Mouse (Mus musculus) C2C12 (cell line): ENCODE results near the gene Tnfrsf13c.

ENCODE experiments used
- CEBPB ChIP-seq: IDR thresholded peaks from one replicate; pipeline ENCODE4 v1.6.1; 2011; ENCODE audit warnings: low read depth, mild to moderate bottlenecking, control low read depth, moderate library complexity
- CTCF ChIP-seq: IDR thresholded peaks from one replicate; pipeline ENCODE4 v1.5.1; 2011; ENCODE audit not compliant: control insufficient read depth, insufficient read depth, insufficient read length
- FOSL1 ChIP-seq: IDR thresholded peaks from one replicate; pipeline ENCODE4 v1.8.0; 2011; ENCODE audit warnings: mild to moderate bottlenecking, low read length; ENCODE audit not compliant: poor library complexity, insufficient read depth, severe bottlenecking
- MAX ChIP-seq: IDR thresholded peaks from one replicate; pipeline ENCODE4 v1.6.1; 2011; ENCODE audit warnings: mild to moderate bottlenecking, control low read depth
- MYOG ChIP-seq: IDR thresholded peaks from one replicate; pipeline ENCODE4 v1.6.1; 2011; ENCODE audit not compliant: control insufficient read depth, insufficient read length; ENCODE audit errors: extremely low read depth
- USF1 ChIP-seq: IDR thresholded peaks from one replicate; pipeline ENCODE4 v1.6.1; 2011; ENCODE audit warnings: low read depth, mild to moderate bottlenecking, control low read depth, moderate library complexity

DNA sequence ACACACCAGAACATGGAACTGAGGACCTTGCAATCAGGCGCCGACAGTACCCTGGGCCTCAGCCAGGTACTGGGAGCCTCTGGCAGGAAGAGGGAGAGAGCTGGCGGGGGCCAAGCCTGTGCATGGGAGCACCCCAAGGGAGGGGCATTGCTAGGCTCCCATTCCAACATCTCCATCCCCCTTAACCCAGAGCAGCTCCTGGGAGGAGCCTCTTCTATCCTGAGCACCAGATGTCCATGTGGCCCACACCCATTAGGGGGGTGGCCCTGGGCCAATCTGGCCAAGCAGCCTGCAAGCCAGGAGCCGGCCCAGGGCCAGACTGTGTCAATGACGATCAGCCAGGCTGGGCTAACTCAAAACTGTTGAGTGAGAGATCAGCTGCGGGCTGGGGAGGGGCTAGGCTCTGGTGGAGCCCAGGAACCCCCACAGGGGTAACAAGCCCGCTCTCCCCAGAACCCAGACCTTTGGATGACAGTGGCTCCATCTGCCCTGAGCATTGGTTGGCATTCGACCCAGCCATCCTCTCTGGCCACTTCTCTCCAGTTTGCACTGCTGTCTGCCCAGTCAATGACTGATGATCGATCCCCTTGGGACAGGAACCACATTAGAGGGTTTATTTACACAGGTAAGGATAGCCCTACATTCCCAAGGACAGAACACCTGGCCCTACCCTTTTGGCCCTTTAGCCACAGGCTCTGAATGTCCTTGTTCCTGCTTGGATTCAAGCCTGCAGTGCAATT, 17.6 kb downstream of the Tnfrsf13c start:
- TF ChIP-seq CTCF (no peak), USF1 (no peak), CEBPB (no peak), FOSL1 (no peak), MAX (no peak), MYOG (no peak)
